ENCODE assay signal across 21 mouse cellular contexts in genomic region chr1:119322279-119322995, GRCm38 (mm10).
DNase-seq lines count a peak whose midpoint lies in the region; ATAC-seq lines count a peak whose summit lies in the region.
"Had no signal": no experiment of that assay in that cellular context is flagged by ENCODE, and none has a peak within 500 bp of the region (broad histone marks: within the 10 kb centered on the region; RNA-seq: fewer than 3 reads in every experiment).

No protein-coding gene starts in this region.

- H3K9ac ChIP-seq in heart, embryonic 15.5 days = no peak overlapping the region
- no peak overlapping the region for H3K9ac ChIP-seq in kidney, embryonic 15.5 days
- H3K9ac ChIP-seq in lung, embryonic 16.5 days (ENCODE audit: low read length) = no peak overlapping the region
- H3K9ac ChIP-seq: embryonic facial prominence, embryonic 15.5 days; heart, embryonic 12.5 days; hindbrain, embryonic 12.5 days had no signal

- H3K27ac ChIP-seq in heart, embryonic 15.5 days = peak overlapping the region; percentile 6; the same call in 1 of the 2 replicates
- no peak overlapping the region for H3K27ac ChIP-seq in kidney, embryonic 15.5 days
- peak overlapping the region; percentile 63 for H3K27ac ChIP-seq in lung, embryonic 16.5 days (ENCODE audit: low read length)
- H3K27ac ChIP-seq: embryonic facial prominence, embryonic 15.5 days; forebrain, embryonic 10.5 days; gastrocnemius, adult 2 months; hindbrain, embryonic 12.5 days had no signal

- no peaks in the 10 kb centered on the region for H3K9me3 ChIP-seq in heart, embryonic 15.5 days (replicated peaks)
- H3K9me3 ChIP-seq in kidney, embryonic 15.5 days (replicated peaks) = no peaks in the 10 kb centered on the region
- H3K9me3 ChIP-seq in lung, embryonic 16.5 days (ENCODE audit: control insufficient read depth, low read length) = no peaks in the 10 kb centered on the region
- H3K9me3 ChIP-seq: embryonic facial prominence, embryonic 15.5 days; forebrain, embryonic 10.5 days; heart, embryonic 12.5 days; hindbrain, embryonic 12.5 days had no signal

- no peak overlapping the region for H3K4me2 ChIP-seq in heart, embryonic 15.5 days
- no peak overlapping the region for H3K4me2 ChIP-seq in kidney, embryonic 15.5 days
- H3K4me2 ChIP-seq in lung, embryonic 16.5 days (ENCODE audit: low read depth, low read length) = no peak overlapping the region
- H3K4me2 ChIP-seq: embryonic facial prominence, embryonic 15.5 days; heart, embryonic 12.5 days; hindbrain, embryonic 12.5 days had no signal

- intact Hi-C loops in heart, postnatal 25 days (cut with DNase I) = no loop called here

- peaks cover 11% of the 10 kb centered on the region for H3K4me1 ChIP-seq in heart, embryonic 15.5 days (replicated peaks)
- H3K4me1 ChIP-seq in kidney, embryonic 15.5 days = peaks cover 7% of the 10 kb centered on the region
- peaks cover 4% of the 10 kb centered on the region; the same call in 1 of the 2 replicates for H3K4me1 ChIP-seq in lung, embryonic 16.5 days (replicated peaks; ENCODE audit: control insufficient read depth, insufficient read depth, low read length)
- H3K4me1 ChIP-seq: embryonic facial prominence, embryonic 15.5 days; forebrain, embryonic 10.5 days; hindbrain, embryonic 12.5 days had no signal

- no peak for ATAC-seq in heart, embryonic 15.5 days (replicated peaks; ENCODE audit: insufficient number of reproducible peaks, insufficient read depth, low FRiP score, low read depth)
- peak; percentile 84 for ATAC-seq in kidney, embryonic 15.5 days (replicated peaks; ENCODE audit: low FRiP score)
- no peak for ATAC-seq in lung, embryonic 16.5 days (ENCODE audit: low read depth)
- ATAC-seq: forebrain, embryonic 14.5 days; hindbrain, embryonic 16.5 days; inflammation-experienced regulatory T-cells, adult 6 months had no signal

- DNase-seq in heart, postnatal 25 days (ENCODE audit: low spot score) = no peak
- DNase-seq in kidney, adult 11 months = no peak
- no peak for DNase-seq in lung, postnatal 25 days (ENCODE audit: low spot score)
- DNase-seq: adrenal gland, adult 2 months; adrenal gland, postnatal 25 days; cerebellum, adult 18-20 months; cerebellum, adult 9-11 months; cerebellum, postnatal 36 days; gastrocnemius, adult 2 months; gastrocnemius, postnatal 25 days had no signal

- peaks cover 8% of the 10 kb centered on the region for H3K27me3 ChIP-seq in heart, embryonic 15.5 days
- H3K27me3 ChIP-seq in kidney, embryonic 15.5 days = no peaks in the 10 kb centered on the region
- no peaks in the 10 kb centered on the region for H3K27me3 ChIP-seq in lung, embryonic 16.5 days (ENCODE audit: control insufficient read depth, insufficient read depth, low read depth, low read length)
- H3K27me3 ChIP-seq: embryonic facial prominence, embryonic 15.5 days; hindbrain, embryonic 12.5 days had no signal

- WGBS in heart, embryonic 15.5 days = 78% methylated on average over 10 of the region's 10 CpGs
- 48% methylated on average over 10 of the region's 10 CpGs for WGBS in kidney, embryonic 15.5 days
- WGBS in lung, embryonic 16.5 days = 75% methylated on average over 10 of the region's 10 CpGs

- no peaks in the 10 kb centered on the region for H3K36me3 ChIP-seq in heart, embryonic 15.5 days
- no peaks in the 10 kb centered on the region for H3K36me3 ChIP-seq in kidney, embryonic 15.5 days
- no peaks in the 10 kb centered on the region for H3K36me3 ChIP-seq in lung, embryonic 16.5 days (ENCODE audit: control insufficient read depth, insufficient read depth, low read length)
- H3K36me3 ChIP-seq: embryonic facial prominence, embryonic 15.5 days; forebrain, embryonic 10.5 days; heart, embryonic 12.5 days; hindbrain, embryonic 12.5 days had no signal

- H3K4me3 ChIP-seq in heart, embryonic 15.5 days = no peak overlapping the region
- H3K4me3 ChIP-seq in kidney, embryonic 15.5 days (replicated peaks) = no peak overlapping the region
- no peak overlapping the region for H3K4me3 ChIP-seq in lung, embryonic 16.5 days (ENCODE audit: low read length)
- H3K4me3 ChIP-seq: embryonic facial prominence, embryonic 15.5 days; erythroblast, embryonic 14.5 days; forebrain, embryonic 10.5 days; gastrocnemius, adult 2 months; heart, embryonic 12.5 days; hindbrain, embryonic 12.5 days had no signal
